Mouse (Mus musculus) splenic B cell, adult 2 months (primary cell): Measurements from ENCODE around the gene Slc22a23.

ENCODE experiments used
- DNase-seq: peaks from one replicate; pipeline ENCODE4 v3.0.0-alpha.2; 2011; ENCODE audit warnings: low read depth, low spot score
- H3K27me3 ChIP-seq: 2 replicates; pipeline ENCODE4 v1.6.1; 2012; ENCODE audit warnings: mild to moderate bottlenecking, low read length, moderate library complexity, mixed read lengths; ENCODE audit not compliant: control insufficient read depth, poor library complexity, insufficient read depth, severe bottlenecking
- H3K36me3 ChIP-seq: 2 replicates; pipeline ENCODE4 v1.6.1; 2012; ENCODE audit warnings: mild to moderate bottlenecking, low read length, moderate library complexity, mixed read lengths; ENCODE audit not compliant: control insufficient read depth, poor library complexity, insufficient read depth, severe bottlenecking

Gene Slc22a23

GRCm38 (mm10) chr13:34253736-34254135 is 91.2 kb downstream of the Slc22a23 start:
- DNase-seq, result no peak
- Histone ChIP-seq H3K36me3 (no peaks in the 10 kb centered on the region), H3K27me3 (no peaks in the 10 kb centered on the region)

DNA sequence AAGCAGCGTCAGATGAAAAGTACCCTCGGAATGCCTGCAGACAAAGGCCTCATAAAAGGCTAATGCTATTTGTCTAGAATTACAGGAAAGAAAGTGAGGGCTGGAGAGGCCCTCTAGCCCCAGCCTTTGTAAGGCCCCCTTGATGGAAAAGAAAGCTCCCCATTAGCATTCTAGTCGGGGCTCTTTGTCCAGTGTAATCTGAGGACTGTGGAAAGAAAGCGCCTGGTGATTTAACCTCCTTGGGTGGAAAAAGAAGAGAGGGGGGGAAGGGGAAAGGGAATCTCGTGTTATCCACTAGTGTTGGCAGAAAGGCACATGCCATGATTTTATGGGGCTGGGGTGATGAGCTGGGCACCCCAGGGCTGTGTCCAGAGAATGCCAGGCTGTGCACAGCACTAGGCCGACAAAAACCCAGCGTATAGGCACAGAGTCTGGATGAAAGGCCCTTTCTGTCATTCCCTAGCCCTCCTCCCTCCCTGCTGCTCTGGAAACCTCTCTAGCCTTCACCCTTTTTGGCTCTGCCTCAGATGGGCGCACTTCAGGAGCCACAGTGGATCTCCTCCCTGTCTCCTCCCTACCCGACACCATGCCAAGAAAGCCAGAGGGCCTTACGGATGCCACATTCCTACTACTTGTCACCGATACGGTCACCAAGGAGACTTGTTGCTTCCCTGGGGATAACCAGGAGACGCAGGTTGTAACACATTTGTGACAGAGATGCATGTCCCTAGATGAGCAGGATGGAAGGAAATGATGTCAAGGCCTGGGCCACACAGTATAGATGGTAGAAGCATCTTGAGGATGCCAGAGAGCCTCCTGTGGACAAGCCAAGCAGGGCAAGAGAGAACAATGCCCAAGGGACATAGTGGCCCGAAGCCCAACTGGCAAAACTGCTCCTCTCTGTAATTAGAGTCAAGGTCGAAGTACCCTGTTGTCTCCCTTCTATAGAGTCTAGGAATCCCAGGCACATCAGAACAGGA is 95.8 kb downstream of the Slc22a23 start:
- no peak for DNase-seq
- no peaks in the 10 kb centered on the region for H3K27me3 ChIP-seq
- H3K36me3 ChIP-seq, result no peaks in the 10 kb centered on the region

DNA sequence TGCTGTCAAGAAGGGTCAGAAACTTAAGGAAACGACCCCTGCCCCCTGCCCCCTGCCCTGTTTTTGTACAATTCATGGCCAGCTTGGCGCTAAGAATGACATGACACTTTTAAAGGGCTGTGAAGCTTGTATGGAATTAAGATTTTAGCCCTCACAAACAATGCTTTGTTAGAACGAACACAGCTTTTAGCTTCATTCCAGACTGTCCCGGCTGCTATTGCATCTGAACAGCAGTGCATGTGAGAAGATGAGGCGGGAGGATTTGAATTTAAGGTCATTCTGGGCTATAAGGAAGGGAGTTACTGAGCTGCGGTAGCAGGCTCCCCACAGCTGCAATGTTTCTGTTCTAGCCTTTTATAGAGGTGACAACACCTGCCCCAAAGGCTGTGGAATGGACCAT is 96.9 kb downstream of the Slc22a23 start:
- Histone ChIP-seq H3K36me3 (no peaks in the 10 kb centered on the region), H3K27me3 (no peaks in the 10 kb centered on the region)
- no peak for DNase-seq

DNA sequence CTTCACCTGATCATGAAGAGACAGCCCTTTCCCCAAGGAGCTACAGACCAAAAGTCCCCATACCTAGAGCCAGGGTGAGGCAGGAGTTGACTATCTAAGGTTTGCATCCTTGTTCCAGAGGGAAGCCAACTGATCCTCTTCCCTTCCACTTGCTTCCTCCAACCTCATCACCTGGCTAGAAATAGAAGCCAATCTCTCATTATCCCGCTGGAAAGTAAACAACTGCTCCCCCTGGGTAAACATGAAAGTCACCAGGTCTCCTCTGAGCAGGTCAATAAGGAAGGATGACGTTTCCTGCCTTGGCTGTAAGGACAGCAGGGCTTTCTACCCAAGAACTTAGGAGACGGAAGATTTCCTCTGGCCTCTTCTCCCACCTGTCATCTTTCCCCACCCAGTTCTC is 98.2 kb downstream of the Slc22a23 start:
- no peaks in the 10 kb centered on the region for H3K27me3 ChIP-seq
- no peaks in the 10 kb centered on the region for H3K36me3 ChIP-seq
- no peak for DNase-seq

DNA sequence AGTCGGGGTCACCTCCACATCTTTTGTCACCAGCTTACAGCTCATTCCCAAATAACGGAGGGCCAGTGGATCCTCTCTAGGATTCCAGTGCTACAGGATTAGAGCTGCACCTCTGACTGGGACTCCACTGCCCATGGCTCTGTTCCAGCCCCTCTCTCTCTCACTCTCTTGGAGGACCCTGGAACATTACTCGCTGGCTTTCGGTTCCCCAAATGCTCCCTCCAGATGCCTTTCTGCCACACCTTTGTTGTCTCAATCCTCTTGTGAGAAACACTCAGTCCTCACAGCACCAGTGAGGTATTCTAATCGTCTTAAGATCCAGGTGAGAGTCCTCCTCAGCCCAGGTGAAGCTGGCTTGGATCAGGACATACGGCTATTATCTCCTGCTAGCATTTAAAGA is 99.8 kb downstream of the Slc22a23 start:
- no peaks in the 10 kb centered on the region for H3K36me3 ChIP-seq
- H3K27me3 ChIP-seq, result no peaks in the 10 kb centered on the region
- no peak for DNase-seq

GRCm38 (mm10) chr13:34244186-34244585 is 100.8 kb downstream of the Slc22a23 start:
- Histone ChIP-seq H3K36me3 (no peaks in the 10 kb centered on the region), H3K27me3 (no peaks in the 10 kb centered on the region)
- DNase-seq, result no peak

GRCm38 (mm10) chr13:34242211-34242610 is 102.8 kb downstream of the Slc22a23 start:
- Histone ChIP-seq H3K27me3 (no peaks in the 10 kb centered on the region), H3K36me3 (no peaks in the 10 kb centered on the region)
- no peak for DNase-seq

DNA sequence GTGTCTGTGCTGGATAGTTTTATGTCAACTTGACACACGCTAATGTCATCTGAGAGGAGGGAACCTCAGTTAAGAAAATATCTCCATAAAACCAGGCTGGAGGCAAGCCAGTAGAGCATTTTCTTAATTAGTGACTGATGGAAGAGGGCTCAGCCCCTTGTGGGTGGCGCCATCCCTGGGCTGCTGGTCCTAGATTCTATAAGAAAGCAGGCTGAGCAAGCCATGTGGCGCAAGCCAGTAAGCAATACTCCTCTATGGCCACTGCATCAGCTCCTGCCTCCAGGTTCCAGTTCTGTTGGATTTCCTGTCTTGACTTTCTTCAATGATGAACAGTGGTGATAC is 104.9 kb downstream of the Slc22a23 start:
- Histone ChIP-seq H3K36me3 (no peaks in the 10 kb centered on the region), H3K27me3 (no peaks in the 10 kb centered on the region)
- DNase-seq, result no peak

- no peak for DNase-seq
- H3K27me3 ChIP-seq, result no peaks in the 10 kb centered on the region
- H3K36me3 ChIP-seq, result no peaks in the 10 kb centered on the region
Observed at GRCm38 (mm10) chr13:34239371-34240086, 105.5 kb downstream of the Slc22a23 start.

- H3K36me3 ChIP-seq, result no peaks in the 10 kb centered on the region
- no peaks in the 10 kb centered on the region for H3K27me3 ChIP-seq
- DNase-seq, result no peak
Observed at GRCm38 (mm10) chr13:34238646-34239290, 106.2 kb downstream of the Slc22a23 start.

- H3K27me3 ChIP-seq, result no peaks in the 10 kb centered on the region
- DNase-seq, result no peak
Observed at GRCm38 (mm10) chr13:34235056-34235455, 109.9 kb downstream of the Slc22a23 start.

DNA sequence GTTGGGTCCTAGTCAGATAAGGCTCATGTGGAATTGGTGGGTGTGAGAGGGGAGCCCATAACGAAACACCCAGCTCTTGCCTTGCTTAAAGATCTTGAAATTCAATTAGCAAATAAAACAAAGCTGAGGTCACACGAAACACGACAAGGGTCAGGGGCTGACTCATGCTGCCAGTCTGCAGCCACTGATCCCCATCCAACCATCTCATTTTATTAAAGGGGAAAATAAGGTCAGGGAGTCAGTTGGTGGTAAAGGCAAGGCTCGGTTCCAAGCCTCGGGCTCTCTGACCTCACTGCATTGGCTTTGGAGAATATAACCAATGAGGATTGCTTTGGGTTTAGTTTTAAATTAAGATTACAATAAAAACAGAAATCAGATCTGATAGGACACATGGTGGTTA is 110.5 kb downstream of the Slc22a23 start:
- no peak for DNase-seq

More at GRCm38 (mm10) chr13:34235056-34235455, 109.9 kb downstream of the Slc22a23 start:
- H3K36me3 ChIP-seq, result no peaks in the 10 kb centered on the region

DNA sequence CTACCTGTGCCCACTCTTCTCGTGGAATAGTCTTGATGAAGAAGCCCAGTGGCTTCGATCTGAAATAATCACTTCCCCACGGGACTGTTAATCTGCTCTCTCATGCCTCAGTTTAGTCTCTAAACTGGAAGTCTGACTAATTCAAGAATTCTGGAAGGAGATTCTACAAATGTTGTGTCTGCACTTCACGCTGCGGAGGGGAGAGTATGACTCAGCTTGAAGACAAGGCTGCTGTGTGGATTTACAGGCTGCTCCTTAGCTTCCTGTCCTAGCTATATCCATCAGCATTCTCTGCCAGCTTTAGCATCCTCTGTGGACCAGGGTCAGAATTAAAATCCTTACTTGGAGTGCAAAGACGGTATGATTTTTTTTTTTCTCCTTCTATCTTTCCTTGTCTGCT is 112.0 kb downstream of the Slc22a23 start:
- no peak for DNase-seq
- Histone ChIP-seq H3K36me3 (no peaks in the 10 kb centered on the region), H3K27me3 (no peaks in the 10 kb centered on the region)

More for the DNA sequence above, 110.5 kb downstream of the Slc22a23 start:
- no peaks in the 10 kb centered on the region for H3K36me3 ChIP-seq
- no peaks in the 10 kb centered on the region for H3K27me3 ChIP-seq

GRCm38 (mm10) chr13:34228905-34229304 is 116.1 kb downstream of the Slc22a23 start:
- Histone ChIP-seq H3K36me3 (no peaks in the 10 kb centered on the region), H3K27me3 (no peaks in the 10 kb centered on the region; the same call in 1 of the 2 replicates)
- DNase-seq, result peak; percentile 15
